Mouse (Mus musculus) myocyte (in vitro differentiated cells): ENCODE data around the gene Anapc7.

ENCODE experiments used
- CEBPB ChIP-seq: IDR thresholded peaks from 2 replicates; pipeline ENCODE4 v1.6.1; 2011; ENCODE audit warnings: mild to moderate bottlenecking, moderate library complexity; ENCODE audit not compliant: poor library complexity, insufficient read depth, severe bottlenecking
- E2F4 ChIP-seq: IDR thresholded peaks from one replicate; pipeline ENCODE4 v1.6.1; 2011; ENCODE audit warnings: mild to moderate bottlenecking, control low read depth, moderate library complexity; ENCODE audit not compliant: insufficient read depth
- MAX ChIP-seq: IDR thresholded peaks from one replicate; pipeline ENCODE4 v1.6.1; 2011; ENCODE audit warnings: low read depth, mild to moderate bottlenecking, control low read depth
- POLR2A ChIP-seq: IDR thresholded peaks from one replicate; pipeline ENCODE4 v1.6.1; 2011; ENCODE audit warnings: low read depth, mild to moderate bottlenecking, control low read depth, moderate library complexity; ENCODE audit not compliant: insufficient read length
- POLR2AphosphoS2 ChIP-seq: IDR thresholded peaks from one replicate; pipeline ENCODE4 v1.6.1; 2011; ENCODE audit warnings: low read depth, control low read depth; ENCODE audit not compliant: insufficient read length
- REST ChIP-seq: IDR thresholded peaks from one replicate; pipeline ENCODE4 v1.6.1; 2011; ENCODE audit warnings: mild to moderate bottlenecking, control low read depth, moderate library complexity; ENCODE audit not compliant: insufficient read depth, insufficient read length
- SRF ChIP-seq: IDR thresholded peaks from one replicate; pipeline ENCODE4 v1.6.1; 2011; ENCODE audit warnings: low read depth; ENCODE audit not compliant: control insufficient read depth, insufficient read length
- TCF3 ChIP-seq: IDR thresholded peaks from one replicate; pipeline ENCODE4 v1.6.1; 2011; ENCODE audit warnings: low read depth, control low read depth; ENCODE audit not compliant: insufficient read length

GRCm38 (mm10) chr5:122448869-122449268 lies 27.4 kb downstream of the Anapc7 start:
- TF ChIP-seq MAX: no peak
- peak; percentile 18 for TF ChIP-seq POLR2A
- no peak for TF ChIP-seq SRF
- no peak for TF ChIP-seq CEBPB
- no peak for TF ChIP-seq POLR2AphosphoS2
- no peak for TF ChIP-seq REST
- TF ChIP-seq E2F4: no peak
- TF ChIP-seq TCF3: no peak
